Mouse (Mus musculus): ENCODE measurements around the gene Zcchc17.

DNA sequence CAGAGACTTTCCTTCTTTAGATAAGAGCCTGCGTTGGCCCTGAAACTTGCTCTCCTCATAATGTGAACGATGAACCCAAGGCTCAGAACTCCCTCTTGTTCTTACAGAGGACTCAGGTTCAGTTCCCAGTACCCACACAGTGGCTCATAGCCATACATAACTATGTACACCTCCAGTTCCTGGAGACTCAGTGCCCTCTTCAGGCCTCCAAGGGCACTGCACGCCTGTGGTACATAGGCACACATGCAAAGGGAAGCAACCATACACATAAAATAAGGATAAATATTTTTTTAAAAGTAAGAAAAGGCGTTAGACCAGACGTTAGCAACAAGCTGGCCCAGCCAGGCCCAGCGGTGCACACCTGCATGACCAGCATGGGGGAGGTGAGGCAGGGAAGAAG, 10.1 kb downstream of the Zcchc17 start:
- TF ChIP-seq GATA1 (IDR thresholded peaks at IDR 0.05; ENCODE audit: low read length) = no peak
- TF ChIP-seq TAL1 (IDR thresholded peaks at IDR 0.05; ENCODE audit: low read length) = no peak
